Mouse (Mus musculus) lung, adult 2 months (tissue): ENCODE data around the gene Manbal. TPM values are rescaled to one million over a fixed set of nuclear protein-coding genes. Genes with fewer than 3 reads are reported as not detected.

ENCODE experiments used
- DNase-seq: peaks from one replicate; pipeline ENCODE4 v3.0.0; 2022
- H3K4me1 ChIP-seq: fragments of 200-500 bp; 2 replicates; pipeline ENCODE4 v1.6.1; 2011; ENCODE audit warnings: low read length; ENCODE audit not compliant: control insufficient read depth, insufficient read depth
- H3K4me3 ChIP-seq: fragments of 200-500 bp; replicated peaks from 2 replicates; pipeline ENCODE3; 2011; ENCODE audit warnings: low read depth, mild to moderate bottlenecking, control low read depth, low read length; ENCODE audit errors: extremely low read depth
- CTCF ChIP-seq: fragments of 200-500 bp; IDR thresholded peaks from 2 replicates; pipeline ENCODE4 v1.5.1; 2011; ENCODE audit warnings: mild to moderate bottlenecking, low read length, control low read depth; ENCODE audit not compliant: insufficient read depth
- POLR2A ChIP-seq: fragments of 200-500 bp; IDR thresholded peaks from 2 replicates; pipeline ENCODE4 v1.6.1; 2011; ENCODE audit warnings: low read depth, mild to moderate bottlenecking, control low read depth, low read length, borderline replicate concordance; ENCODE audit errors: extremely low read depth
- WGBS: fragments of 180-500 bp; shearing (Covaris S2); methylation state at CpG from one replicate; pipeline ENCODE4 v1.1.7; 2018; 5-methylcytosine and 5-hydroxymethylcytosine counted together
- polyA plus RNA-seq: library from polyadenylated mRNA; depleted of rRNA; stranded (reverse); fragments of >200 nt; gene quantifications from 2 replicates; pipeline ENCODE4 v1.2.3, GENCODE M21; 2012; rRNA removed

The Manbal gene
- polyA plus RNA-seq, 1 experiment = 108 TPM

- DNase-seq = no peak
- no peak overlapping the region for H3K4me3 ChIP-seq
- WGBS = 66% methylated on average over 13 of the region's 13 CpGs
- no peak for TF ChIP-seq POLR2A
- TF ChIP-seq CTCF = no peak
- peaks cover 14% of the 10 kb centered on the region; the same call in 1 of the 2 replicates for H3K4me1 ChIP-seq
These were observed 61.2 kb downstream of the Manbal start for GRCm38 (mm10) chr2:157428351-157429139.

- TF ChIP-seq CTCF (no peak), POLR2A (no peak)
- 69% methylated on average over 7 of the region's 7 CpGs for WGBS
- Histone ChIP-seq H3K4me1 (peaks cover 14% of the 10 kb centered on the region), H3K4me3 (no peak overlapping the region)
- DNase-seq = no peak
These were observed 62.3 kb downstream of the Manbal start for GRCm38 (mm10) chr2:157429735-157430134.

GRCm38 (mm10) chr2:157430667-157431429 lies 63.5 kb downstream of the Manbal start:
- DNase-seq = no peak
- WGBS = 74% methylated on average over 4 of the region's 4 CpGs
- Histone ChIP-seq H3K4me1 (peaks cover 14% of the 10 kb centered on the region), H3K4me3 (no peak overlapping the region)
- TF ChIP-seq CTCF = no peak
- no peak for TF ChIP-seq POLR2A

GRCm38 (mm10) chr2:157431912-157432311 lies 64.5 kb downstream of the Manbal start:
- H3K4me1 ChIP-seq = peaks cover 13% of the 10 kb centered on the region
- DNase-seq = no peak
- 60% methylated on average over 5 of the region's 5 CpGs for WGBS
- TF ChIP-seq POLR2A (no peak), CTCF (no peak)
- H3K4me3 ChIP-seq = no peak overlapping the region

GRCm38 (mm10) chr2:157432476-157432875 lies 65.1 kb downstream of the Manbal start:
- TF ChIP-seq POLR2A = no peak
- no peak for TF ChIP-seq CTCF
- WGBS = 56% methylated on average over 9 of the region's 9 CpGs
- Histone ChIP-seq H3K4me1 (peaks cover 13% of the 10 kb centered on the region), H3K4me3 (no peak overlapping the region)
- no peak for DNase-seq

GRCm38 (mm10) chr2:157434041-157434440 lies 66.6 kb downstream of the Manbal start:
- WGBS = 35% methylated on average over 9 of the region's 9 CpGs
- H3K4me1 ChIP-seq = peaks cover 10% of the 10 kb centered on the region

GRCm38 (mm10) chr2:157434497-157434896 lies 67.1 kb downstream of the Manbal start:
- Histone ChIP-seq H3K4me1 (peaks cover 10% of the 10 kb centered on the region), H3K4me3 (no peak overlapping the region)
- no peak for DNase-seq
- 50% methylated on average over 6 of the region's 6 CpGs for WGBS
- no peak for TF ChIP-seq POLR2A
- TF ChIP-seq CTCF = no peak

More at GRCm38 (mm10) chr2:157434041-157434440, 66.6 kb downstream of the Manbal start:
- no peak overlapping the region for H3K4me3 ChIP-seq
- DNase-seq = no peak
- TF ChIP-seq POLR2A = no peak
- no peak for TF ChIP-seq CTCF

GRCm38 (mm10) chr2:157436496-157436895 lies 69.1 kb downstream of the Manbal start:
- no peak overlapping the region for H3K4me3 ChIP-seq
- DNase-seq = no peak
- no peak for TF ChIP-seq POLR2A
- TF ChIP-seq CTCF = no peak
- 74% methylated on average over 11 of the region's 11 CpGs for WGBS
- H3K4me1 ChIP-seq = peaks cover 10% of the 10 kb centered on the region

- no peak overlapping the region for H3K4me3 ChIP-seq
- TF ChIP-seq CTCF = no peak
- no peak for TF ChIP-seq POLR2A
- DNase-seq = no peak
- 88% methylated on average over 3 of the region's 3 CpGs for WGBS
- peaks cover 8% of the 10 kb centered on the region for H3K4me1 ChIP-seq
These were observed 69.7 kb downstream of the Manbal start for GRCm38 (mm10) chr2:157437123-157437522.

GRCm38 (mm10) chr2:157441363-157441762 lies 74.0 kb downstream of the Manbal start:
- WGBS = 100% methylated on average over 1 of the region's 1 CpGs
- Histone ChIP-seq H3K4me1 (peaks cover 2% of the 10 kb centered on the region; the same call in 1 of the 2 replicates), H3K4me3 (no peak overlapping the region)
- no peak for TF ChIP-seq CTCF
- TF ChIP-seq POLR2A = no peak
- DNase-seq = no peak

Other genes with a start within 250 kb of the Manbal start
- 69.9 and 85.8 TPM in 2 replicates for gene Samhd1, start 232.3 kb upstream of the Manbal start, polyA plus RNA-seq
- 4.3 TPM in 2 replicates for gene Rbl1, start 163.1 kb upstream of the Manbal start, polyA plus RNA-seq
- gene Rpn2, start 88.6 kb upstream of the Manbal start, polyA plus RNA-seq = 179 and 205 TPM in 2 replicates
- 0.17 and 0.18 TPM in 2 replicates for gene Mroh8, start 88.0 kb upstream of the Manbal start, polyA plus RNA-seq
- gene Ghrh, start 20.1 kb upstream of the Manbal start, polyA plus RNA-seq = not detected in 2 replicates
- 59.8 and 62.3 TPM in 2 replicates for gene Src, start 50.9 kb downstream of the Manbal start, polyA plus RNA-seq
- 25.3 and 56.8 TPM in 2 replicates for gene Nnat, start 192.5 kb downstream of the Manbal start, polyA plus RNA-seq
- gene Blcap, start 203.7 kb downstream of the Manbal start, polyA plus RNA-seq = 41.3 and 49.3 TPM in 2 replicates